Mouse (Mus musculus) lung, adult 2 months (tissue): ENCODE results near the gene Ttc23l.

Source experiments
- CTCF ChIP-seq: fragments of 200-500 bp; IDR thresholded peaks from 2 replicates; pipeline ENCODE4 v1.5.1; 2011; ENCODE audit warnings: mild to moderate bottlenecking, low read length, control low read depth; ENCODE audit not compliant: insufficient read depth
- POLR2A ChIP-seq: fragments of 200-500 bp; IDR thresholded peaks from 2 replicates; pipeline ENCODE4 v1.6.1; 2011; ENCODE audit warnings: low read depth, mild to moderate bottlenecking, control low read depth, low read length, borderline replicate concordance; ENCODE audit errors: extremely low read depth

- TF ChIP-seq CTCF (no peak), POLR2A (no peak)
Observed at GRCm38 (mm10) chr15:10564201-10564600, 5.7 kb upstream of the Ttc23l start.
